Mouse (Mus musculus) frontal cortex, postnatal 25 days (tissue): ENCODE measurements around the gene Rab21.

Source experiments
- DNase-seq, 2 experiments: peaks; one replicate each; pipeline ENCODE4 v3.0.0; 2022; ENCODE audit warnings: low spot score in 2 of 2

Gene Rab21

GRCm38 (mm10) chr10:115284170-115284569 lies 31.2 kb downstream of the Rab21 start:
- DNase-seq, result no peak

GRCm38 (mm10) chr10:115281381-115281780 lies 34.0 kb downstream of the Rab21 start:
- DNase-seq, result no peak

GRCm38 (mm10) chr10:115271649-115272048 lies 43.7 kb downstream of the Rab21 start:
- no peak for DNase-seq

- no peak for DNase-seq
Measured at GRCm38 (mm10) chr10:115270612-115271390, 44.6 kb downstream of the Rab21 start.

GRCm38 (mm10) chr10:115262926-115263562 lies 52.4 kb downstream of the Rab21 start:
- no peak for DNase-seq

GRCm38 (mm10) chr10:115262261-115262660 lies 53.1 kb downstream of the Rab21 start:
- DNase-seq, result no peak

GRCm38 (mm10) chr10:115261428-115261827 lies 54.0 kb downstream of the Rab21 start:
- no peak for DNase-seq

- DNase-seq, result no peak
Measured at GRCm38 (mm10) chr10:115256162-115256561, 59.2 kb downstream of the Rab21 start.

GRCm38 (mm10) chr10:115253521-115253920 lies 61.9 kb downstream of the Rab21 start:
- DNase-seq, result no peak

- DNase-seq, result no peak
Measured at GRCm38 (mm10) chr10:115252321-115252757, 63.1 kb downstream of the Rab21 start.

GRCm38 (mm10) chr10:115251088-115251934 lies 64.1 kb downstream of the Rab21 start, which contains the start of gene Tbc1d15:
TSS of gene Tbc1d15 (minus strand) at chr10:115251467.
- DNase-seq, result peak; percentile 97

GRCm38 (mm10) chr10:115250235-115251087 lies 64.9 kb downstream of the Rab21 start:
- DNase-seq, result no peak

GRCm38 (mm10) chr10:115248041-115248440 lies 67.4 kb downstream of the Rab21 start:
- no peak for DNase-seq

- DNase-seq, result no peak
Measured at GRCm38 (mm10) chr10:115245488-115245887, 69.9 kb downstream of the Rab21 start.

- DNase-seq, result no peak
Measured at GRCm38 (mm10) chr10:115241082-115241595, 74.3 kb downstream of the Rab21 start.

GRCm38 (mm10) chr10:115237931-115238330 lies 77.5 kb downstream of the Rab21 start:
- no peak for DNase-seq
